Mouse (Mus musculus) heart, embryonic 10.5 days (tissue): ENCODE data around the gene Jmjd1c. TPM values are rescaled to one million over a fixed set of nuclear protein-coding genes. Genes with fewer than 3 reads are reported as not detected.

Source experiments
- DNase-seq: peaks from one replicate; pipeline ENCODE4 v3.0.0-alpha.2; 2017; ENCODE audit warnings: low spot score
- H3K27ac ChIP-seq: fragments of 300-500 bp; sonication (generic); 2 replicates; pipeline ENCODE4 v1.5.1; 2016; ENCODE audit warnings: mild to moderate bottlenecking
- H3K27me3 ChIP-seq: fragments of 300-500 bp; sonication (generic); 2 replicates; pipeline ENCODE4 v1.6.1; 2016; ENCODE audit warnings: mild to moderate bottlenecking; ENCODE audit not compliant: poor library complexity, insufficient read depth, severe bottlenecking
- H3K36me3 ChIP-seq: fragments of 300-500 bp; sonication (generic); 2 replicates; pipeline ENCODE4 v1.6.1; 2016; ENCODE audit warnings: mild to moderate bottlenecking, moderate library complexity
- H3K4me1 ChIP-seq: fragments of 300-500 bp; sonication (generic); 2 replicates; pipeline ENCODE4 v1.6.1; 2016; ENCODE audit warnings: mild to moderate bottlenecking
- H3K4me3 ChIP-seq: fragments of 300-500 bp; sonication (generic); 2 replicates; pipeline ENCODE4 v1.5.1; 2016; ENCODE audit warnings: mild to moderate bottlenecking, moderate library complexity
- H3K9me3 ChIP-seq: fragments of 300-500 bp; sonication (generic); 2 replicates; pipeline ENCODE4 v1.6.1; 2016; ENCODE audit warnings: mild to moderate bottlenecking, moderate library complexity
- WGBS: fragments of 180-500 bp; shearing (Covaris S2); methylation state at CpG from one replicate; pipeline ENCODE4 v1.1.7; 2016; 5-methylcytosine and 5-hydroxymethylcytosine counted together
- polyA plus RNA-seq: library from polyadenylated mRNA; unstranded; fragments of >200 nt; fragmentation: Nextera tagmentation; extraction: Ambion mirVana; gene quantifications from 2 replicates; pipeline ENCODE4 v1.2.1, GENCODE M21; 2016

Gene Jmjd1c
- polyA plus RNA-seq, 1 experiment from 2014 or later, result 30.4 TPM

DNA sequence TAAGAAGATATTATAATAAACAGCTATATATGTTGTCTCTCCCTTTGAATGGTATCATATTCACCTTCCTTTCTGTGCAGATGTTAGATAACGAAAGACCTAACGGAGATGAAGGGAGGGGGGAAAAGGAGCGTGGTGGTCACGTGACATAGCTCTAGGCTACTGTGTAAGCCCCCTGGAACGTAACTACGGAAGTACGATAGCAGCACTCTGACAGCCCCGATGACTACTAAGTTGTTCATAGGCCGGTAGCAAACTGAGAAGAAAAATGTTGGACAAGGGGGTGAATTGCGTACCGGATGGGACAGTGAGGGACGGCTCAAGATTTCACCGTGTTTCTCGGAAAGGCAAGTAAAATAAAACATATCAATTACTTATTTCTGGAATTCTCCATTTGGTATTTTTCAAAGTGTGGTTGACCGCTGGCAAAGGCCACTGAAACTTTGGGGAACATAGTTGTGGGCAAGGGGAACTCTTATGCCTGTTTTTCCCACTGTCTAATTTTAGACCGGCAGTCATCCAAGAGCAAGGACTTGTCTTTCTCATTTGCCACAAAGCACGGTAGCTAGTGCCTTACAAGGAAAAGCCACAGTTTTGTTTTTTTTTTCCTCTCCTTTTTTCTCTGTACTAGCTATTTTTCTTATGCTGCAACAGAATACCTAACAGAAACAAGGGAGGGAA, 201.4 kb downstream of the Jmjd1c start:
- no peaks in the 10 kb centered on the region for H3K27me3 ChIP-seq
- no peak overlapping the region for H3K27ac ChIP-seq
- no peak overlapping the region for H3K4me3 ChIP-seq
- no peaks in the 10 kb centered on the region for H3K36me3 ChIP-seq
- H3K4me1 ChIP-seq, result no peaks in the 10 kb centered on the region
- DNase-seq, result no peak
- 85% methylated on average over 17 of the region's 17 CpGs for WGBS
- no peaks in the 10 kb centered on the region for H3K9me3 ChIP-seq

DNA sequence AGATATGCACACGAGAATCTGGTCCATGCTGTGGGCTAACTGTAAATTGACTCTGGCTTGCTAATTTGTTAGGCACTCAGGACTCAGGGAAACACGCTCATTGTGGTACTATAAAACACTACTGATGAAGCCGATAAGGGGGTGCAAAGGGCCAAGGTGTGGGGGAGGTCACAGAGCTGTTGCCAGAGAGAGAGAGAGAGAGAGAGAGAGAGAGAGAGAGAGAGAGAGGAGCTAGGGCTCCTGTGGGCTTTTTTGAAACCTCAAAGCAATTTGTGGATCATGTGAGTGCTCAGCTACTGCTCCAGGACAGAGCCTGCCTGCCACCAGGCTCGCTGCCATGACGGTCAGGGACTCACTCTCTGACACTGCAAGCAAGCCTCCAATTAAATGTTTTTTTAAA, 202.9 kb downstream of the Jmjd1c start:
- H3K36me3 ChIP-seq, result no peaks in the 10 kb centered on the region
- no peaks in the 10 kb centered on the region for H3K27me3 ChIP-seq
- no peak for DNase-seq
- no peaks in the 10 kb centered on the region for H3K9me3 ChIP-seq
- WGBS, result 62% methylated on average over 5 of the region's 5 CpGs
- H3K4me1 ChIP-seq, result no peaks in the 10 kb centered on the region
- no peak overlapping the region for H3K27ac ChIP-seq
- H3K4me3 ChIP-seq, result no peak overlapping the region

DNA sequence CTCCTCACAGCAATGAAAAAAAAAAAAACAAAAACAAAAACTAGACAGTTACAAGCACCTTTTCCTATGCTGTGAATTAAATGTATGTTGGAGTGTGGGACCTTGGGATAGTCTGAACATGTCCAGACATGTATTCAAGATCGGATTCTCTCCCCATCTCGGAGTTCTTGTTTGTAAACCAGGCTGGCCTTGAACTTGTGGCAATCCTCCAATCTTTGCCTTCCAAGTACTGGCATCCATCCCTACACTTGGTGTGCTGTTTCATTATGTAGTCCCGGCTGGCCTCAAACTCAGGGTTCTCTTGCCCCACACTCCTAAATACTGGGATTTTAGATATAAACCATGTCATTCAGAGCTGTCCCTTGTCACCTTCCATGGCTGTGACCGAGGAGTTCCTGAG, 203.4 kb downstream of the Jmjd1c start:
- H3K9me3 ChIP-seq, result no peaks in the 10 kb centered on the region
- WGBS, result 77% methylated on average over 4 of the region's 4 CpGs
- H3K27me3 ChIP-seq, result no peaks in the 10 kb centered on the region
- no peak overlapping the region for H3K4me3 ChIP-seq
- no peaks in the 10 kb centered on the region for H3K4me1 ChIP-seq
- no peak for DNase-seq
- H3K27ac ChIP-seq, result no peak overlapping the region
- no peaks in the 10 kb centered on the region for H3K36me3 ChIP-seq

DNA sequence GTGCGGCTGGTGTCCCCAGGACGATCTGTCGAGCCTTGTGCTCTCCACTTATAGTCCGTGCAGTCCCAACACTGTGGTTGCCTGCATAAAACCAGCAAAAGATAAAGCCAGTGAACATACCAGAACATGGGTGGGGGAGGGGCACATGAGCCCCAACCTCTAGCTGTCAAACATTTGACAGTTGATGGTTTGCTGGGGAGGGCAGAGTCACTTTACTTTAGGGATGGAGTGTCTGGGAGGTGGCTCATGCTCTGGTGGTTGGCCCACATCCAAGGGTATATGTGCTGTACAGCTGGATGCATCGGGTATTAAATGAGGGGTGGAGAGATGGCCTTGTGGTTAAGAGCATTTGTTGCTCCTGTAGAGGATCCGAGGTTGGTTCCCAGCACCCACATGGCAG, 205.1 kb downstream of the Jmjd1c start:
- Histone ChIP-seq H3K4me1 (no peaks in the 10 kb centered on the region), H3K4me3 (no peak overlapping the region), H3K27me3 (no peaks in the 10 kb centered on the region), H3K9me3 (no peaks in the 10 kb centered on the region), H3K36me3 (no peaks in the 10 kb centered on the region), H3K27ac (no peak overlapping the region)
- WGBS, result 88% methylated on average over 6 of the region's 6 CpGs
- DNase-seq, result no peak

DNA sequence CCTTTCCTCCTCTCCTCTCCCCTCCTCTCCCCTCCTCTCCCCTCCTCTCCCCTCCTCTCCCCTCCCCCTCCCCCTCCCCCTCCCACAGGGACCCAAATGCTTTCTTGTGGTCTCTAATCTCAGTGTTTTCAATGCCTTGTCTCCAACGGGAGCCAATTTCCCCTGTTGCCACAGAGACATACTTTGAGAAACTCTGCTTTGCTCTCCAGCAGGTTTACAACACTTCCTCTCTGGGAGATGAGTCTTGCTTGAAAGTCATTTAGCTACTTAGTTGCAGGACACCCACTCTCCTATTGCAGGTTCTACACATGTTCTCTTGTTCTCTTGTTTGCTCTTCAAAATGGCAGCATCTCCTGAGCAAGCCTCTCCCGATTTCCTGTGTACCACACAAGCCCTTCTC, 206.4 kb downstream of the Jmjd1c start:
- DNase-seq, result no peak
- Histone ChIP-seq H3K4me3 (no peak overlapping the region), H3K27ac (no peak overlapping the region), H3K4me1 (no peaks in the 10 kb centered on the region), H3K36me3 (no peaks in the 10 kb centered on the region), H3K9me3 (no peaks in the 10 kb centered on the region), H3K27me3 (no peaks in the 10 kb centered on the region)
- 45% methylated on average over 2 of the region's 2 CpGs for WGBS

Other genes with a start within 250 kb of the Jmjd1c start
- gene Reep3, start 820 bp downstream of the Jmjd1c start, polyA plus RNA-seq, result 21.2 and 26.1 TPM in 2 replicates
- 30.3 and 35.6 TPM in 2 replicates for gene Nrbf2, start 189.2 kb downstream of the Jmjd1c start, polyA plus RNA-seq